Comparison of ENCODE assay signal across 8 mouse cellular contexts in genomic region chr11:103139951-103140762, GRCm38 (mm10). TPM values are rescaled to one million over a fixed set of nuclear protein-coding genes. Genes with fewer than 3 reads are reported as not detected.
DNase-seq lines count a peak whose midpoint lies in the region; ATAC-seq and TF ChIP-seq lines count a peak whose summit lies in the region.
"Had no signal": no experiment of that assay in that cellular context is flagged by ENCODE, and none has a peak within 500 bp of the region (broad histone marks: within the 10 kb centered on the region; RNA-seq: fewer than 3 reads in every experiment).

No protein-coding gene starts in this region.

- H3K36me3 ChIP-seq in kidney, embryonic 15.5 days: peaks cover 18% of the 10 kb centered on the region
- H3K36me3 ChIP-seq in ES-Bruce4 (ENCODE audit: control insufficient read depth, insufficient read depth, low read length, poor library complexity, severe bottlenecking): no peaks in the 10 kb centered on the region; the same call in 1 of the 2 replicates
- H3K36me3 ChIP-seq in embryonic facial prominence, embryonic 11.5 days (replicated peaks; ENCODE audit: control insufficient read depth, insufficient read depth, low read depth, low read length): no peaks in the 10 kb centered on the region; the same call in none of the 2 replicates
- H3K36me3 ChIP-seq in limb, embryonic 12.5 days: peaks cover 22% of the 10 kb centered on the region

- H3K27me3 ChIP-seq in kidney, embryonic 15.5 days: no peaks in the 10 kb centered on the region
- H3K27me3 ChIP-seq in ES-Bruce4 (ENCODE audit: control insufficient read depth, insufficient read depth, low read length, poor library complexity, severe bottlenecking): no peaks in the 10 kb centered on the region
- H3K27me3 ChIP-seq in embryonic facial prominence, embryonic 11.5 days (ENCODE audit: control insufficient read depth, insufficient read depth, low read length): no peaks in the 10 kb centered on the region
- H3K27me3 ChIP-seq in limb, embryonic 12.5 days: no peaks in the 10 kb centered on the region
- H3K27me3 ChIP-seq: neural tube, embryonic 12.5 days had no signal

- no peak for ATAC-seq in kidney, embryonic 15.5 days (replicated peaks; ENCODE audit: low FRiP score)
- no peak for ATAC-seq in embryonic facial prominence, embryonic 11.5 days (replicated peaks; ENCODE audit: insufficient number of reproducible peaks, low FRiP score, low TSS enrichment, low read depth)
- no peak for ATAC-seq in limb, embryonic 12.5 days (ENCODE audit: insufficient number of reproducible peaks, insufficient read depth, low FRiP score, low TSS enrichment, low read depth)
- ATAC-seq in CD4-positive, CD25-positive, alpha-beta regulatory T cell, adult 4 months: no peak

- 0 out of 2 replicates have a peak, but pooled peaks have one; percentile 12 for TF ChIP-seq EP300 in ES-Bruce4 (IDR thresholded peaks at IDR 0.05; ENCODE audit: insufficient read depth, low read depth, low read length)

- TF ChIP-seq POLR2A in ES-Bruce4 (IDR thresholded peaks at IDR 0.05; ENCODE audit: insufficient read depth, low read length): no peak

- H3K4me2 ChIP-seq in kidney, embryonic 15.5 days: no peak overlapping the region
- H3K4me2 ChIP-seq in embryonic facial prominence, embryonic 11.5 days (ENCODE audit: low read depth, low read length): no peak overlapping the region
- no peak overlapping the region for H3K4me2 ChIP-seq in limb, embryonic 12.5 days
- H3K4me2 ChIP-seq: neural tube, embryonic 12.5 days had no signal

- WGBS in kidney, embryonic 15.5 days: 84% methylated on average over 14 of the region's 14 CpGs
- 73% methylated on average over 14 of the region's 14 CpGs for WGBS in embryonic facial prominence, embryonic 11.5 days
- 85% methylated on average over 14 of the region's 14 CpGs for WGBS in limb, embryonic 12.5 days

- H3K4me1 ChIP-seq in kidney, embryonic 15.5 days: peaks cover 55% of the 10 kb centered on the region
- peaks cover 16% of the 10 kb centered on the region for H3K4me1 ChIP-seq in ES-Bruce4 (ENCODE audit: control insufficient read depth, insufficient read depth, low read length)
- peaks cover 8% of the 10 kb centered on the region for H3K4me1 ChIP-seq in embryonic facial prominence, embryonic 11.5 days (ENCODE audit: control insufficient read depth, insufficient read depth, low read length)
- peaks cover 31% of the 10 kb centered on the region for H3K4me1 ChIP-seq in limb, embryonic 12.5 days (replicated peaks)

- peak overlapping the region; percentile 91 for H3K27ac ChIP-seq in kidney, embryonic 15.5 days
- peak overlapping the region; percentile 73 for H3K27ac ChIP-seq in ES-Bruce4 (ENCODE audit: insufficient read depth, low read length)
- H3K27ac ChIP-seq in embryonic facial prominence, embryonic 11.5 days (replicated peaks; ENCODE audit: low read depth, low read length): no peak overlapping the region
- peak overlapping the region; percentile 77; the same call in 1 of the 2 replicates for H3K27ac ChIP-seq in limb, embryonic 12.5 days
- H3K27ac ChIP-seq: neural tube, embryonic 12.5 days had no signal

- no peaks in the 10 kb centered on the region for H3K9me3 ChIP-seq in kidney, embryonic 15.5 days (replicated peaks)
- H3K9me3 ChIP-seq in ES-Bruce4 (replicated peaks; ENCODE audit: control insufficient read depth, insufficient read depth, low read length, poor library complexity, severe bottlenecking): no peaks in the 10 kb centered on the region
- no peaks in the 10 kb centered on the region for H3K9me3 ChIP-seq in embryonic facial prominence, embryonic 11.5 days (replicated peaks; ENCODE audit: control insufficient read depth, low read length)
- no peaks in the 10 kb centered on the region for H3K9me3 ChIP-seq in limb, embryonic 12.5 days
- H3K9me3 ChIP-seq: neural tube, embryonic 12.5 days had no signal

- DNase-seq in kidney, adult 11 months: no peak
- no peak for DNase-seq in embryonic facial prominence, embryonic 11.5 days (ENCODE audit: low spot score)
- DNase-seq in embryo, embryonic 11 days: no peak

- no peak for TF ChIP-seq CTCF in ES-Bruce4 (IDR thresholded peaks at IDR 0.05; ENCODE audit: low read depth, low read length)

- H3K4me3 ChIP-seq in kidney, embryonic 15.5 days (replicated peaks): no peak overlapping the region
- no peak overlapping the region for H3K4me3 ChIP-seq in ES-Bruce4 (ENCODE audit: low read depth, low read length)
- H3K4me3 ChIP-seq in embryonic facial prominence, embryonic 11.5 days (ENCODE audit: low read depth, low read length): no peak overlapping the region
- no peak overlapping the region for H3K4me3 ChIP-seq in limb, embryonic 12.5 days (replicated peaks)
- H3K4me3 ChIP-seq: neural tube, embryonic 12.5 days had no signal

- no peak overlapping the region for H3K9ac ChIP-seq in kidney, embryonic 15.5 days
- H3K9ac ChIP-seq in ES-Bruce4 (ENCODE audit: low read depth, poor library complexity, severe bottlenecking): peak overlapping the region; percentile 8; the same call in 1 of the 2 replicates
- 0 out of 2 replicates have a peak overlapping the region, but pooled peaks have one; percentile 4 for H3K9ac ChIP-seq in embryonic facial prominence, embryonic 11.5 days (replicated peaks; ENCODE audit: low read length)
- H3K9ac ChIP-seq in limb, embryonic 12.5 days (replicated peaks): no peak overlapping the region
- H3K9ac ChIP-seq: neural tube, embryonic 12.5 days had no signal

RNA-seq across cellular contexts. Expression of gene Hexim2, which starts 7.9 kb away (rescaled TPM):
- 9.2 and 10.7 TPM in 2 replicates for polyA plus RNA-seq in kidney, embryonic 15.5 days (2015; fragmentation: Nextera tagmentation; extraction: Ambion mirVana)
- 1.7 and 4.5 TPM in 2 replicates for polyA plus RNA-seq in ES-Bruce4 (2011; ENCODE audit: insufficient read depth, insufficient read length, low read depth, missing spikeins)
- polyA plus RNA-seq in embryonic facial prominence, embryonic 11.5 days (2014; fragmentation: Nextera tagmentation; extraction: Ambion mirVana): 7.1 and 8.3 TPM in 2 replicates
- 12.8 and 13.2 TPM in 2 replicates for polyA plus RNA-seq in limb, embryonic 12.5 days (2016; fragmentation: Nextera tagmentation; extraction: Ambion mirVana)
- 1 to 10 TPM; 2.3 to 4.5 TPM for polyA plus RNA-seq in CD4-positive, CD25-positive, alpha-beta regulatory T cell, adult 4 months (2017; shearing (Covaris generic))

RNA-seq across cellular contexts. Expression of gene Hexim1, which starts 24.1 kb away (rescaled TPM):
- polyA plus RNA-seq in kidney, embryonic 15.5 days (2015; fragmentation: Nextera tagmentation; extraction: Ambion mirVana): 5.0 and 5.5 TPM in 2 replicates
- 17.2 and 20.1 TPM in 2 replicates for polyA plus RNA-seq in ES-Bruce4 (2011; ENCODE audit: insufficient read depth, insufficient read length, low read depth, missing spikeins)
- polyA plus RNA-seq in embryonic facial prominence, embryonic 11.5 days (2014; fragmentation: Nextera tagmentation; extraction: Ambion mirVana): 5.3 and 5.6 TPM in 2 replicates
- polyA plus RNA-seq in limb, embryonic 12.5 days (2016; fragmentation: Nextera tagmentation; extraction: Ambion mirVana): 3.9 and 4.0 TPM in 2 replicates
- polyA plus RNA-seq in CD4-positive, CD25-positive, alpha-beta regulatory T cell, adult 4 months (2017; shearing (Covaris generic)): 1 to 10 TPM; 2.6 to 4.3 TPM

RNA-seq across cellular contexts. Expression of gene Fmnl1, which starts 30.8 kb away (rescaled TPM):
- 2.2 and 3.8 TPM in 2 replicates for polyA plus RNA-seq in kidney, embryonic 15.5 days (2015; fragmentation: Nextera tagmentation; extraction: Ambion mirVana)
- 1.7 and 4.9 TPM in 2 replicates for polyA plus RNA-seq in ES-Bruce4 (2011; ENCODE audit: insufficient read depth, insufficient read length, low read depth, missing spikeins)
- polyA plus RNA-seq in embryonic facial prominence, embryonic 11.5 days (2014; fragmentation: Nextera tagmentation; extraction: Ambion mirVana): 0.70 and 0.72 TPM in 2 replicates
- polyA plus RNA-seq in limb, embryonic 12.5 days (2016; fragmentation: Nextera tagmentation; extraction: Ambion mirVana): 0.78 and 1.4 TPM in 2 replicates
- 10 to 100 TPM; 54.2 to 69.6 TPM for polyA plus RNA-seq in CD4-positive, CD25-positive, alpha-beta regulatory T cell, adult 4 months (2017; shearing (Covaris generic))

RNA-seq across cellular contexts. Expression of gene Acbd4, which starts 38.7 kb away (rescaled TPM):
- polyA plus RNA-seq in kidney, embryonic 15.5 days (2015; fragmentation: Nextera tagmentation; extraction: Ambion mirVana): 19.4 and 25.3 TPM in 2 replicates
- polyA plus RNA-seq in ES-Bruce4 (2011; ENCODE audit: insufficient read depth, insufficient read length, low read depth, missing spikeins): 15.0 and 19.4 TPM in 2 replicates
- polyA plus RNA-seq in embryonic facial prominence, embryonic 11.5 days (2014; fragmentation: Nextera tagmentation; extraction: Ambion mirVana): 6.4 and 7.8 TPM in 2 replicates
- 8.1 and 11.9 TPM in 2 replicates for polyA plus RNA-seq in limb, embryonic 12.5 days (2016; fragmentation: Nextera tagmentation; extraction: Ambion mirVana)
- 10 to 100 TPM; 19.7 to 25.2 TPM for polyA plus RNA-seq in CD4-positive, CD25-positive, alpha-beta regulatory T cell, adult 4 months (2017; shearing (Covaris generic))

RNA-seq across cellular contexts. Expression of gene Plcd3, which starts 38.7 kb away (rescaled TPM):
- 6.2 and 6.4 TPM in 2 replicates for polyA plus RNA-seq in kidney, embryonic 15.5 days (2015; fragmentation: Nextera tagmentation; extraction: Ambion mirVana)
- polyA plus RNA-seq in ES-Bruce4 (2011; ENCODE audit: insufficient read depth, insufficient read length, low read depth, missing spikeins): 14.7 and 17.5 TPM in 2 replicates
- polyA plus RNA-seq in embryonic facial prominence, embryonic 11.5 days (2014; fragmentation: Nextera tagmentation; extraction: Ambion mirVana): 0.87 and 1.1 TPM in 2 replicates
- 2.9 and 3.6 TPM in 2 replicates for polyA plus RNA-seq in limb, embryonic 12.5 days (2016; fragmentation: Nextera tagmentation; extraction: Ambion mirVana)
- under 1 TPM; 0.41 to 0.51 TPM for polyA plus RNA-seq in CD4-positive, CD25-positive, alpha-beta regulatory T cell, adult 4 months (2017; shearing (Covaris generic))

Comparison
In these comparisons a context has a peak if more than half of its experiments do, and no peak if none do; other contexts are left out.
1. H3K9ac ChIP-seq: peak in ES-Bruce4 (single experiment) and embryonic facial prominence, embryonic 11.5 days (single experiment); none in kidney, embryonic 15.5 days (single experiment) and limb, embryonic 12.5 days (single experiment).